Mouse (Mus musculus): ENCODE results near the gene Adamtsl5. TPM values are rescaled to one million over a fixed set of nuclear protein-coding genes. Genes with fewer than 3 reads are reported as not detected.
A peak's percentile ranks its signal among the peaks of the same experiment; 100 is the strongest.

Adamtsl5 gene
- polyA plus RNA-seq (2012; rRNA removed): 7.9 and 10.8 TPM in 2 replicates

- 1% methylated on average over 42 of the region's 42 CpGs for WGBS
- TF ChIP-seq CTCF (IDR thresholded peaks at IDR 0.05; ENCODE audit: borderline replicate concordance, insufficient read depth, low read depth, low read length): peak; percentile 70
- TF ChIP-seq POLR2A (IDR thresholded peaks at IDR 0.05; ENCODE audit: borderline replicate concordance, insufficient read depth, low read length): no peak
- Histone ChIP-seq H3K27me3 (ENCODE audit: control insufficient read depth, insufficient read depth, low read length) (no peaks in the 10 kb centered on the region; the same call in 1 of the 2 replicates), H3K4me3 (replicated peaks; ENCODE audit: insufficient read depth, low read depth, low read length) (peak within 1 kb of the TSS; percentile 31), H3K4me1 (ENCODE audit: control insufficient read depth, insufficient read depth, low read length) (peaks cover 8% of the 10 kb centered on the region), H3K27ac (ENCODE audit: insufficient read depth, low read length) (no peak within 1 kb of the TSS)
- peak in 1 of 2 experiments; percentile 59 for DNase-seq
Measured at GRCm38 (mm10) chr10:80348244-80348781, at the start of gene Adamtsl5. Gene Adamtsl5, minus strand, starts transcription at chr10:80348412.

DNA sequence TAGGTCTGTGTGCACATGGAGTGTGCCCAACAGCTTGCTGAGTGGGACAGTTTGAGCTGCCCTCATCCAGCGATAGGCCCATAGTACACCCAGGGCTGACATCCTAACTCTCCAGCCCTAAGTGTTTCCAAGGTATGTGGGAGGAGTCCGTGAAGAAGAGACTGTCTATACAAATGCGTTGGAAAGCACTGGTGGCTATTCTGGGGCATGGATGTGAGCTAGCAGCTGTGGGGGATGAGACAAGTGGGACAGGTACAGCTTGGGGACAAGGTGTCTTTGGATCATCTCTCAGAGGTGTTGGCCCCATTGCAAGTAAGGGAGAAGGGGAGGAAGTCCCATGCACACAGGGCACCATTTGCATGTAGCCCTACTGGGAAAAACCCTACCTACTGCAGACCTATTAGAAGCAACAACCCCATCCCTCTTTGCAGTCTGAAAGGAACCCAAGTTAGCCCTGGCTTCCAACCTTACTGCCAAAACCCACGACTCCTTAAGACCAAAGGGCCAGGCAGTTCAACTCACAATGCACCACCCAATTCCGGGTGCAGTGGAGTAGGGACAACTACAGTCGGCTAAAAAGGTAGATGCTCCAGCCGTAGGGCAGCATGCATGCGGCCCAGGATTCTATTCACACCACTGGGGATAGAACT, 49.4 kb upstream of the Adamtsl5 start:
- H3K4me3 ChIP-seq (replicated peaks; ENCODE audit: insufficient read depth, low read depth, low read length): peak overlapping the region; percentile 16
- peak overlapping the region; percentile 33; the same call in 1 of the 2 replicates for H3K27ac ChIP-seq (ENCODE audit: insufficient read depth, low read length)
- H3K4me1 ChIP-seq (ENCODE audit: control insufficient read depth, insufficient read depth, low read length): peaks cover 14% of the 10 kb centered on the region
- TF ChIP-seq POLR2A (IDR thresholded peaks at IDR 0.05; ENCODE audit: borderline replicate concordance, insufficient read depth, low read length): no peak
- no peak for TF ChIP-seq CTCF (IDR thresholded peaks at IDR 0.05; ENCODE audit: borderline replicate concordance, insufficient read depth, low read depth, low read length)
- peak in 1 of 2 experiments; percentile 46 for DNase-seq
- no peaks in the 10 kb centered on the region for H3K27me3 ChIP-seq (ENCODE audit: control insufficient read depth, insufficient read depth, low read length)
- WGBS: 15% methylated on average over 8 of the region's 8 CpGs

DNA sequence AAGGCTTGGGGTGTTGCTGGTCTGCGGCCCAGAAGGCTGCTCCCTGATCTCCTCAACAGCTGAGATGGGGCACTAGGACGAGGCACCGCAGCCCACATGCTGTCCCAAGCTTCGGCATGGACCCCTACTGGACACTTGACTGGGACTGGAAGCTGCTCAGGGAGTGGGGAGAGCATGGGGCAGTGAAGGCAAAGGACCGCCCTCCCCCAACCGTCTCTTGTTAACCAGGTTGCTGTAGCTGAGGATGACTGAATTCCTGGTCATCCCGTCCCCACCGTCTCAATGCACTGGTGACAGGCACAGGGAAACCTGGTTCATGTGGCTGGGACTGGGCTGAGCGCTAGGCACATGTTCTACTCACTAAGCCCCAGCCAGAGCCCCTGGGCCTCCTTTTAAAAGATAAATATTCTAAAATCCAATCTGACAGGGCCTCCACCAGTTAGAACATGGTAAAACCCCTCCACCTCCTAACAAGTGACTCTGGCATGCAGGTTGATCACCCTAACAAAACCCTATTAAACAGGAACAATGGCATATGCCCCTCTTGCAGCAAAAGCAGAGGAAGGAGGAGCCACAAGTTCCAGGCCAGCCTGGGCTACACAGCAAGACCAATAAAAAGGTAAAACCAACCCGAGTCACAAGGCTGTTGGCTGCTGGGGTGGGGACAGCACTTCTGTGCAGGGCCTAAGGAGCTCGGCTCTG, 48.8 kb upstream of the Adamtsl5 start:
- Histone ChIP-seq H3K27ac (ENCODE audit: insufficient read depth, low read length) (no peak overlapping the region), H3K27me3 (ENCODE audit: control insufficient read depth, insufficient read depth, low read length) (no peaks in the 10 kb centered on the region), H3K4me1 (ENCODE audit: control insufficient read depth, insufficient read depth, low read length) (peaks cover 14% of the 10 kb centered on the region), H3K4me3 (replicated peaks; ENCODE audit: insufficient read depth, low read depth, low read length) (no peak overlapping the region)
- WGBS: 65% methylated on average over 11 of the region's 11 CpGs
- DNase-seq: no peak
- TF ChIP-seq POLR2A (IDR thresholded peaks at IDR 0.05; ENCODE audit: borderline replicate concordance, insufficient read depth, low read length) (no peak), CTCF (IDR thresholded peaks at IDR 0.05; ENCODE audit: borderline replicate concordance, insufficient read depth, low read depth, low read length) (no peak)

GRCm38 (mm10) chr10:80395025-80395627, 46.9 kb upstream of the Adamtsl5 start:
- Histone ChIP-seq H3K27ac (ENCODE audit: insufficient read depth, low read length) (no peak overlapping the region), H3K4me3 (replicated peaks; ENCODE audit: insufficient read depth, low read depth, low read length) (no peak overlapping the region), H3K27me3 (ENCODE audit: control insufficient read depth, insufficient read depth, low read length) (no peaks in the 10 kb centered on the region), H3K4me1 (ENCODE audit: control insufficient read depth, insufficient read depth, low read length) (peaks cover 11% of the 10 kb centered on the region)
- peak in 1 of 2 experiments; percentile 27 for DNase-seq
- WGBS: 94% methylated on average over 35 of the region's 35 CpGs
- TF ChIP-seq POLR2A (IDR thresholded peaks at IDR 0.05; ENCODE audit: borderline replicate concordance, insufficient read depth, low read length): no peak
- no peak for TF ChIP-seq CTCF (IDR thresholded peaks at IDR 0.05; ENCODE audit: borderline replicate concordance, insufficient read depth, low read depth, low read length)

- H3K4me1 ChIP-seq (ENCODE audit: control insufficient read depth, insufficient read depth, low read length): peaks cover 15% of the 10 kb centered on the region
- no peak overlapping the region for H3K4me3 ChIP-seq (replicated peaks; ENCODE audit: insufficient read depth, low read depth, low read length)
- no peak for DNase-seq
- no peak overlapping the region for H3K27ac ChIP-seq (ENCODE audit: insufficient read depth, low read length)
- no peaks in the 10 kb centered on the region for H3K27me3 ChIP-seq (ENCODE audit: control insufficient read depth, insufficient read depth, low read length)
- no peak for TF ChIP-seq POLR2A (IDR thresholded peaks at IDR 0.05; ENCODE audit: borderline replicate concordance, insufficient read depth, low read length)
- TF ChIP-seq CTCF (IDR thresholded peaks at IDR 0.05; ENCODE audit: borderline replicate concordance, insufficient read depth, low read depth, low read length): no peak
- WGBS: 53% methylated on average over 5 of the region's 5 CpGs
Measured at GRCm38 (mm10) chr10:80392687-80393086, 44.5 kb upstream of the Adamtsl5 start.

- 79% methylated on average over 9 of the region's 9 CpGs for WGBS
- Histone ChIP-seq H3K4me1 (ENCODE audit: control insufficient read depth, insufficient read depth, low read length) (peaks cover 5% of the 10 kb centered on the region), H3K27me3 (ENCODE audit: control insufficient read depth, insufficient read depth, low read length) (no peaks in the 10 kb centered on the region), H3K27ac (ENCODE audit: insufficient read depth, low read length) (no peak overlapping the region), H3K4me3 (replicated peaks; ENCODE audit: insufficient read depth, low read depth, low read length) (no peak overlapping the region)
- DNase-seq: no peak
- TF ChIP-seq CTCF (IDR thresholded peaks at IDR 0.05; ENCODE audit: borderline replicate concordance, insufficient read depth, low read depth, low read length): no peak
- no peak for TF ChIP-seq POLR2A (IDR thresholded peaks at IDR 0.05; ENCODE audit: borderline replicate concordance, insufficient read depth, low read length)
Measured at GRCm38 (mm10) chr10:80390697-80391096, 42.5 kb upstream of the Adamtsl5 start.

GRCm38 (mm10) chr10:80389185-80389708, 41.0 kb upstream of the Adamtsl5 start:
- WGBS: 38% methylated on average over 4 of the region's 4 CpGs
- Histone ChIP-seq H3K4me1 (ENCODE audit: control insufficient read depth, insufficient read depth, low read length) (peaks cover 16% of the 10 kb centered on the region), H3K27ac (ENCODE audit: insufficient read depth, low read length) (no peak overlapping the region), H3K27me3 (ENCODE audit: control insufficient read depth, insufficient read depth, low read length) (no peaks in the 10 kb centered on the region), H3K4me3 (replicated peaks; ENCODE audit: insufficient read depth, low read depth, low read length) (no peak overlapping the region)
- DNase-seq: peak in 1 of 2 experiments; percentile 28
- no peak for TF ChIP-seq CTCF (IDR thresholded peaks at IDR 0.05; ENCODE audit: borderline replicate concordance, insufficient read depth, low read depth, low read length)
- TF ChIP-seq POLR2A (IDR thresholded peaks at IDR 0.05; ENCODE audit: borderline replicate concordance, insufficient read depth, low read length): no peak
